Mouse (Mus musculus) heart, adult 2 months (tissue): ENCODE results near the gene Thbs4.

Experiments
- CTCF ChIP-seq: fragments of 200-600 bp; IDR thresholded peaks from 2 replicates; pipeline ENCODE4 v1.8.1; 2022; ENCODE audit warnings: antibody characterized with exemption, mild to moderate bottlenecking, moderate library complexity
- EP300 ChIP-seq: fragments of 200-500 bp; IDR thresholded peaks from 2 replicates; pipeline ENCODE4 v1.6.1; 2011; ENCODE audit warnings: low read depth, low read length, control low read depth; ENCODE audit not compliant: insufficient read depth
- POLR2A ChIP-seq: fragments of 200-500 bp; IDR thresholded peaks from 2 replicates; pipeline ENCODE4 v1.6.1; 2011; ENCODE audit warnings: mild to moderate bottlenecking, low read depth, low read length, control low read depth; ENCODE audit not compliant: insufficient read depth

DNA sequence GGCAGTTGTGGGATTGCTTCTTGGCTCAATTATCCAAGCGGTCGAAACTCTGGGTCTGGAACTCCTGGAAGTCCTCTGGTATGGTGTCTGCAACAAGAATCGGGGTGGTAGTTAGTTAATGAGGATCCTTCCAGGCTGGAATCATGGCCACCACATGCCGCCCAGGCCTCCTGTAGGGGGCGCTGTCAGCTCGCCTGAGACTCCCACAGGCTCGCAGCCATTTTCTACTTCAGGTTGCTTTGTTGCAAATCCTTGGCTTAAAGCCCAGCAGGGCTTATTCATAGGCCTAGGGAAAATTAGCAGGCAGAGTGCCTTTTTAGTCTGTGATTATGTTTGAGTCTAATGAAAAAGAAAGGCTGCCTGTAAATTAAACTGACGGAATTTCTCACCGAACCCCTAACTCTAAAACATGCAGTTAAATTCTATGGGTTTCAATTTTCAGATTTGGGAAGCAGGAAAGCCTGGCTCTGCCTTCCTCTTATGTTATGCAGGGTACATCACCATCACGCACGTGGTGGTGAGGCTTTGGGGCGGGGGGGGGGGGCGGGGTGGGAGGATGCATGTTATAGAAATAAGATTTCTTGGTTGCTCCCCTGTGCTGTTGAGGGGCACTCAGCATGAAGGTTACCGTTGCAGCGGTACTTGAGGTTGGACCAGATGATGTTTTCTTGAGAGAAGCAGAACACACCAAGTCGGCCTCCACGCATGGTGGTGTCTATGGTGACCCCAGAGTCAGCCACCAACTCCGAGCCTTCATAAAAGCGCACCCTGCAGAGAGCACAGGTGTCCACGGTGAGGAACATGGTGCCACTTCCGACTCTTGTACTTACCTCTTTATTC, 42.7 kb downstream of the Thbs4 start:
- TF ChIP-seq CTCF (peak; percentile 95), EP300 (peak; percentile 69), POLR2A (no peak)
